Mouse (Mus musculus) heart, postnatal 25 days (tissue): Measurements from ENCODE around the gene Elfn2. TPM values are rescaled to one million over a fixed set of nuclear protein-coding genes. Genes with fewer than 3 reads are reported as not detected.
A peak's percentile ranks its signal among the peaks of the same experiment; 100 is the strongest.

ENCODE experiments used
- DNase-seq: peaks from one replicate; pipeline ENCODE4 v3.0.0; 2022; ENCODE audit warnings: low spot score
- intact Hi-C: fragments of 180-260 bp; cut with DNase I; formaldehyde crosslinking; loops from one replicate; pipeline ENCODE4 v1.15.1; 2025
- total RNA-seq, 2 experiments: library from RNA; stranded (reverse); gene quantifications; 2 replicates each; pipeline ENCODE4 v1.2.3; 2021

Gene Elfn2
- 1 to 10 TPM; 1.4 to 2.5 TPM for total RNA-seq

- DNase-seq, result no peak
- intact Hi-C loops, result no loop called here
These were observed at the start of gene Elfn2 for GRCm38 (mm10) chr15:78718290-78719250. Gene Elfn2, minus strand, starts transcription at chr15:78718771.

GRCm38 (mm10) chr15:78763704-78764103 is 45.1 kb upstream of the Elfn2 start:
- no peak for DNase-seq
- intact Hi-C loops, result no loop called here

DNA sequence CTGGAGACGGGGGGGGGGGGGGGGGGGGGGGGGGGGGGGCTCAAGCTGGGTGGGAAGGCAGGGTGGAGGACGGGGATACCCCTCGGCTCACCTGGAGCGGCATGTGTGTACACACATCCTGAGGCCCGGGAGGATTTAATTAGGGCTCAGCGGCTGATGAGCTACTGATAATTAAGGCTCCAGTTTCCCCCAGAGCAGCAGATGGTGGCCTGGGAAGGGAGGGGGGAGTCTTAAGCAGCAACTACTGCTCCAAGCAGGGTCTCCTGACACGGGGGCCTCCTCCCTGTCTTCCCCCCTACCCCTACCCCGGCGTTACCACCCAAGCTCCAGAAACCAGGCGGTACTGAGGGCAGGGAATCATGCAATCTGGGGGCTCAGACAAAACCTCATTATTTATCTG is 44.6 kb upstream of the Elfn2 start:
- DNase-seq, result no peak
- intact Hi-C loops, result no loop called here

DNA sequence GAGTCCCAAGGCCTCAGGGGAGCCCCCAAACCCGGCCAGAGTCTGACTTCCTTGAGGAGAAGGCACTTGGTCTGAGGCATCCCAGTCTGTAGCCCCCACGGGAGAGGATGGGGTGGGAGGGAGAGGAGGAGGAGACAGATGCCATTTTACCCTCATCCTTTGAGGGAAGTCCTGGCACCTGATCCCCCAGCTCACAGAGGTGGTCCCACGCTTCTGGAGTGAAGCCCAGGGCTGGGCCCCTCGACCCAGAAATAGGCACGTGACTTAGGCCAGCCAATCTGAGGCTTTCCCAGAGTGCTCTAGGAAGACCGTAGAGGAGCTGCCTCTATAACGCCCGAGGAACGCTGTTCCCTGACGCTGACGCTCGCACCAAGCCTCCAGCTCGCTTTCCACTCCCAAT is 42.5 kb upstream of the Elfn2 start:
- intact Hi-C loops, result no loop called here
- DNase-seq, result no peak

- intact Hi-C loops, result no loop called here
- DNase-seq, result no peak
These were observed 39.6 kb upstream of the Elfn2 start for GRCm38 (mm10) chr15:78758132-78758531.

- no peak for DNase-seq
- intact Hi-C loops, result no loop called here
These were observed 37.6 kb upstream of the Elfn2 start for GRCm38 (mm10) chr15:78755966-78756725.

GRCm38 (mm10) chr15:78755226-78755625 is 36.7 kb upstream of the Elfn2 start:
- intact Hi-C loops, result no loop called here
- no peak for DNase-seq

DNA sequence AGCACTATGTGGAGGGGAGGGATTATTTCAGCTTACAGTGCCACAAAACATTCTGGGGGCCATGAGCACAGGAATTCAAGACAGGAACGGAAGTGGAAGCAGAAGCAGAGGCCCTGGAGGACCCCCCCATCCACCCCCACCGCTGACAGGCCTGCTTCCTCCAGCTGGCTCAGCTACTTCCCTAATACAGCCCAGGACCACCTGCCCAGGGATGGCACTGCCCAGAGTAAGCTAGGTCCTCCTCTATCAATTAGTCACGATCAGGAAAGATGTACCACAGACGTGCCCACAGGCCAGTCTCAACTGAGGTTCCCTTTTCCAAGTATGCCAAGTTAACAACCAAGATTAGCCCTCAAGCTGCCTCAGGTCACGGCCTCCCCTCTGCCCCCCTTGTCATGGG is 35.6 kb upstream of the Elfn2 start:
- no peak for DNase-seq
- intact Hi-C loops, result no loop called here

GRCm38 (mm10) chr15:78752991-78753390 is 34.4 kb upstream of the Elfn2 start:
- no peak for DNase-seq
- intact Hi-C loops, result no loop called here

- intact Hi-C loops, result no loop called here
- DNase-seq, result no peak
These were observed 32.2 kb upstream of the Elfn2 start for GRCm38 (mm10) chr15:78750608-78751350.

DNA sequence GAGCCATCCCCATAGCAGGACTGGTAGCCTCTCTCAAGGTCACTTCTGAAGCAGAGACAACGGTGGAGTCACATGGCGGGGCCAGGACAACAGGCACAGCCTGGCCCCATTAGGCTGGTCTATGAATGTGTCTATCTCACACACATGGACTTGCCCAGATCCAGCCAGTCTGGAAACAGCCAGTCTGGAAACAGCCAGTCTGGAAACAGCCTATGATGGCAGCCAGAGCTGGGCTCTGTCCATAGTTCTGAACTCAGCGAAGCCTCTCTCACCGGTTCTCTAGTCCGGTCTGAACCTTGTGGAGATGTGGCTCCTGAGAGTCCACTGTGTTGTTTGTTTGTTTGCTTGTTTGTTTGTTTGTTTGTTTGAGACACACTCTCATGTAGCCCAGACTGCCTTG is 31.3 kb upstream of the Elfn2 start:
- no peak for DNase-seq
- intact Hi-C loops, result no loop called here

- peak; percentile 42 for DNase-seq
- intact Hi-C loops, result loop anchor here (1.0 to 2.0 kb wide), 2 partner anchors 121 to 157 kb away; no protein-coding TSS in a partner anchor
These were observed 25.6 kb upstream of the Elfn2 start for GRCm38 (mm10) chr15:78744206-78744605.

GRCm38 (mm10) chr15:78742831-78743230 is 24.3 kb upstream of the Elfn2 start:
- intact Hi-C loops, result no loop called here

GRCm38 (mm10) chr15:78740662-78741061 is 22.1 kb upstream of the Elfn2 start:
- intact Hi-C loops, result no loop called here
- DNase-seq, result no peak

More at GRCm38 (mm10) chr15:78742831-78743230, 24.3 kb upstream of the Elfn2 start:
- DNase-seq, result no peak

DNA sequence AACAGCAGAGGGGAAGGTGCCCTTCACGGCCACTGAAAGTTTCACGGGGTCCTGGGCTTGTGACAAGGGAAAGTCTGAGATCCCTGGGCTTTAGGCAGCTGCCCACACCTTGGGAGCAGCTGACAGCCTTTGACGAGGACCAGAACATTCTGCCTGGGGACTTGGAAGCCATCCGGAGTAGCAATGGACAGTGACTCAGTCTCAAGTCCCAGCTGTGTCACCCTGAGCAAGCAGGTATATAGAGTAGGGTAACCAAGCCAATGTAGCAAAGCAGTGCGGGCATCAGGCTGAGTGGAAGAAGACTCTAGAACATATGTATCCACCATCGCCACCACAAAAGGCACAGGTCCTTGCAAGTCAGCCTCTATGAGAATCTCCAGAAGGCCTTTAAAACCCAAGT is 18.6 kb upstream of the Elfn2 start:
- DNase-seq, result no peak
- intact Hi-C loops, result no loop called here

DNA sequence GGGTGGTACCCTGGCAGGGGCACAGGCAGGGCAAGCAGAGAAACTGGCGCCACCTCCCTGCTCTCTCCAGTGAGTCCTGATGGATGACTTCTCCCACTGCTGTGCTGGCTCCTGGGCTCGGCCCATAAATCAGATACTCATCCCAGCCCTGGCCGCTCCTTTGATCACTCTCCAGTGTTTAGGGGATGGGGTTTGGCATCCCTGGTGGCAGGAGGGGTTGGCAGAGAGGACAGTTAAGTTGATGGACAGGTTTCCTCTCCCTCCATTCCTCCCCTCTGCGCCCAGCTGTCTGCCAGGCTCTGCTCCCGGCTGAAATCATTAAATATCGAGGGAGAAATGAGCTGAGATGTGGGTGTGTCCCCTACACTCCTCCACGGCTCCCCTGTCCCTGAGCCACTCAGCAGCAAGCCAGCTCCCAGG is 18.1 kb upstream of the Elfn2 start:
- intact Hi-C loops, result no loop called here
- DNase-seq, result no peak

DNA sequence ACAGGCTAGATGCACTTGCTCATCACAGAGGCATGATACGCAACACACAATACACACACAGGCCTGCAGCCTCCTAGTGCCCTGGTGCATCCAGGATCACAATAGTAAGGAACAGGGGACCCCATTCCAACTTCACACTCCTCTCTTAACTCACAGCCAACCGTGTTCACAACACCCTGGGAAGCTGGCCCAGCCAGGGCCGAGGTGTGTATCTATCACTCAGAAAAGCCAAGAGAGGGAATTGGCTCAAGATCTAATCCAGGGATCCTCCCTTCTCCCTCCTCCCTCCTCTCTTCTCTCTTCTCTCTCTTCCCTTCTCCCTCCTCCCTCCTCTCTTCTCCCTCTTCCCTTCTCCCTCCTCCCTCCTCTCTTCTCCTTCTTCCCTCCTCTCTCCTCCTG is 17.6 kb upstream of the Elfn2 start:
- intact Hi-C loops, result no loop called here
- DNase-seq, result no peak

- intact Hi-C loops, result no loop called here
- no peak for DNase-seq
These were observed 17.0 kb upstream of the Elfn2 start for GRCm38 (mm10) chr15:78735431-78736180.

DNA sequence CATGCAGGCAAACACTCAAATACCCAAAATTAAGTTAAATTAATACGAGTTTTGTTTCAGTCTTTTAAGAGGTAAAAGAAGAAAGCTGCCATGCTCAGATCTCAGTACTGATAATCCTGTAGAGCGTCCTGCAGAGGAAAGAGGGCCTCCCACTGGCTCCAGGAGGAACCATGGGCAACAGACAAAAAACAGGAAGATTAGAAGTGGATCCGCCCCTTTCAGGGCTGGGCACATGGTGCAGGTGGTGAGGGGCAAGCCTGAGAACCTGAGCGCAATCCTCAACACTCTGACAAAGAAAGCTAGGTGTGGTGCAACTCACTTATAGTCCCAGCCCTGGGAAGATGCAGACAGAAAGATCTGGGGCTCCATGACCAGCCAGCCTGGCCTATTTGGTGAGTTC is 13.3 kb upstream of the Elfn2 start:
- no peak for DNase-seq
- intact Hi-C loops, result no loop called here
